Mouse (Mus musculus) lung, embryonic 14.5 days (tissue): ENCODE results near the gene Gm20388. TPM values are rescaled to one million over a fixed set of nuclear protein-coding genes. Genes with fewer than 3 reads are reported as not detected.

Experiments used
- ATAC-seq: fragments of 200-750 bp; cut with Nextera tagmentation; 2 replicates; pipeline ENCODE4 v1.8.0; 2017; ENCODE audit warnings: mild to moderate bottlenecking, moderate TSS enrichment, moderate library complexity; ENCODE audit not compliant: insufficient read depth
- DNase-seq: peaks from one replicate; pipeline ENCODE4 v3.0.0-alpha.2; 2015
- H3K27ac ChIP-seq: fragments of 300-500 bp; sonication (generic); 2 replicates; pipeline ENCODE4 v1.5.1; 2014; ENCODE audit warnings: low read depth, mild to moderate bottlenecking, moderate library complexity
- H3K27me3 ChIP-seq: fragments of 300-500 bp; sonication (generic); 2 replicates; pipeline ENCODE4 v1.6.1; 2014; ENCODE audit warnings: low read length, control low read depth; ENCODE audit not compliant: insufficient read depth
- H3K36me3 ChIP-seq: fragments of 300-500 bp; sonication (generic); 2 replicates; pipeline ENCODE4 v1.6.1; 2014; ENCODE audit warnings: control low read depth; ENCODE audit not compliant: insufficient read depth
- H3K4me1 ChIP-seq: fragments of 300-500 bp; sonication (generic); 2 replicates; pipeline ENCODE4 v1.6.1; 2014; ENCODE audit warnings: antibody characterized with exemption, control low read depth; ENCODE audit not compliant: insufficient read depth
- H3K4me2 ChIP-seq: fragments of 300-500 bp; sonication (generic); 2 replicates; pipeline ENCODE4 v1.6.1; 2014; ENCODE audit warnings: mild to moderate bottlenecking
- H3K4me3 ChIP-seq: fragments of 300-500 bp; sonication (generic); 2 replicates; pipeline ENCODE4 v1.5.1; 2014; ENCODE audit warnings: low read depth, low read length
- H3K9ac ChIP-seq: fragments of 300-500 bp; sonication (generic); 2 replicates; pipeline ENCODE4 v1.6.1; 2014
- H3K9me3 ChIP-seq: fragments of 300-500 bp; sonication (generic); 2 replicates; pipeline ENCODE4 v1.6.1; 2016; ENCODE audit warnings: low read depth, low read length, control low read depth
- CTCF ChIP-seq: IDR thresholded peaks from 2 replicates; pipeline ENCODE4 v1.5.1; 2016; ENCODE audit warnings: antibody characterized with exemption, low read depth
- WGBS: fragments of 180-500 bp; shearing (Covaris S2); extraction: QIAGEN DNeasy Blood & Tissue Kit; methylation state at CpG from one replicate; pipeline ENCODE4 v1.1.7; 2014; 5-methylcytosine and 5-hydroxymethylcytosine counted together
- polyA plus RNA-seq: library from polyadenylated mRNA; unstranded; fragments of >200 nt; fragmentation: Nextera tagmentation; extraction: Ambion mirVana; gene quantifications from 2 replicates; pipeline ENCODE4 v1.2.1, GENCODE M21; 2014

Gm20388 gene
- polyA plus RNA-seq, 1 experiment from 2014 or later, result not detected

- Histone ChIP-seq H3K27ac (no peak overlapping the region), H3K9ac (no peak overlapping the region), H3K9me3 (no peaks in the 10 kb centered on the region), H3K4me1 (peaks cover 24% of the 10 kb centered on the region; the same call in 1 of the 2 replicates), H3K36me3 (no peaks in the 10 kb centered on the region), H3K27me3 (no peaks in the 10 kb centered on the region), H3K4me3 (no peak overlapping the region), H3K4me2 (no peak overlapping the region)
- no peak for ATAC-seq
- no peak for TF ChIP-seq CTCF
- DNase-seq, result peak; percentile 56
- WGBS, result 47% methylated on average over 19 of the region's 19 CpGs
These were observed 845.0 kb downstream of the Gm20388 start for GRCm38 (mm10) chr8:120755306-120756297.

GRCm38 (mm10) chr8:120758005-120758404 lies 847.4 kb downstream of the Gm20388 start:
- no peak overlapping the region for H3K9ac ChIP-seq
- no peak for TF ChIP-seq CTCF
- H3K27me3 ChIP-seq, result no peaks in the 10 kb centered on the region
- 48% methylated on average over 4 of the region's 4 CpGs for WGBS
- ATAC-seq (no peak), DNase-seq (no peak)
- H3K4me3 ChIP-seq, result no peak overlapping the region
- no peaks in the 10 kb centered on the region for H3K36me3 ChIP-seq
- H3K9me3 ChIP-seq, result no peaks in the 10 kb centered on the region
- no peak overlapping the region for H3K27ac ChIP-seq
- H3K4me1 ChIP-seq, result peaks cover 7% of the 10 kb centered on the region; the same call in 1 of the 2 replicates
- no peak overlapping the region for H3K4me2 ChIP-seq

GRCm38 (mm10) chr8:120759847-120760246 lies 849.2 kb downstream of the Gm20388 start:
- Histone ChIP-seq H3K4me2 (no peak overlapping the region), H3K27ac (no peak overlapping the region), H3K4me3 (no peak overlapping the region), H3K4me1 (peaks cover 7% of the 10 kb centered on the region; the same call in 1 of the 2 replicates), H3K9me3 (no peaks in the 10 kb centered on the region), H3K9ac (no peak overlapping the region), H3K36me3 (no peaks in the 10 kb centered on the region), H3K27me3 (no peaks in the 10 kb centered on the region)
- 81% methylated on average over 6 of the region's 6 CpGs for WGBS
- ATAC-seq, result no peak
- TF ChIP-seq CTCF, result no peak
- no peak for DNase-seq

- Histone ChIP-seq H3K9ac (no peak overlapping the region), H3K27ac (no peak overlapping the region), H3K9me3 (no peaks in the 10 kb centered on the region), H3K4me2 (no peak overlapping the region), H3K4me3 (no peak overlapping the region), H3K4me1 (peaks cover 6% of the 10 kb centered on the region; the same call in 1 of the 2 replicates), H3K27me3 (no peaks in the 10 kb centered on the region), H3K36me3 (no peaks in the 10 kb centered on the region)
- ATAC-seq, result no peak
- no peak for TF ChIP-seq CTCF
- WGBS, result 73% methylated on average over 19 of the region's 19 CpGs
- DNase-seq, result no peak
These were observed 849.9 kb downstream of the Gm20388 start for GRCm38 (mm10) chr8:120760341-120761215.

- Histone ChIP-seq H3K4me1 (no peaks in the 10 kb centered on the region), H3K4me2 (no peak overlapping the region), H3K27ac (0 out of 2 replicates have a peak overlapping the region, but pooled peaks have one; percentile 43), H3K9me3 (no peaks in the 10 kb centered on the region), H3K36me3 (no peaks in the 10 kb centered on the region), H3K4me3 (no peak overlapping the region), H3K9ac (no peak overlapping the region), H3K27me3 (no peaks in the 10 kb centered on the region)
- ATAC-seq (no peak), DNase-seq (peak; percentile 47)
- no peak for TF ChIP-seq CTCF
- 42% methylated on average over 5 of the region's 5 CpGs for WGBS
These were observed 852.6 kb downstream of the Gm20388 start for GRCm38 (mm10) chr8:120763267-120763666.

GRCm38 (mm10) chr8:120764638-120765037 lies 854.0 kb downstream of the Gm20388 start:
- Histone ChIP-seq H3K27ac (no peak overlapping the region), H3K4me2 (no peak overlapping the region), H3K36me3 (no peaks in the 10 kb centered on the region), H3K4me1 (no peaks in the 10 kb centered on the region), H3K4me3 (no peak overlapping the region), H3K9ac (no peak overlapping the region), H3K27me3 (no peaks in the 10 kb centered on the region), H3K9me3 (no peaks in the 10 kb centered on the region)
- no peak for ATAC-seq
- DNase-seq, result no peak
- TF ChIP-seq CTCF, result no peak

GRCm38 (mm10) chr8:120766622-120767021 lies 856.0 kb downstream of the Gm20388 start:
- Histone ChIP-seq H3K27ac (no peak overlapping the region), H3K36me3 (no peaks in the 10 kb centered on the region), H3K9ac (no peak overlapping the region), H3K4me2 (no peak overlapping the region), H3K4me1 (no peaks in the 10 kb centered on the region), H3K4me3 (no peak overlapping the region), H3K27me3 (no peaks in the 10 kb centered on the region), H3K9me3 (no peaks in the 10 kb centered on the region)
- DNase-seq (no peak), ATAC-seq (no peak)
- 36% methylated on average over 3 of the region's 3 CpGs for WGBS
- TF ChIP-seq CTCF, result no peak
